8 mouse cellular contexts compared by ENCODE assay signal in genomic region chr12:11436023-11436350, GRCm38 (mm10). TPM values are rescaled to one million over a fixed set of nuclear protein-coding genes. Genes with fewer than 3 reads are reported as not detected.
DNase-seq lines count a peak whose midpoint lies in the region; ATAC-seq and TF ChIP-seq lines count a peak whose summit lies in the region.

No protein-coding gene starts in this region.

- peak overlapping the region; percentile 87 for H3K4me2 ChIP-seq in forebrain, embryonic 14.5 days (ENCODE audit: low read length)
- H3K4me2 ChIP-seq in liver, embryonic 16.5 days (ENCODE audit: low read depth, low read length): peak overlapping the region; percentile 35; the same call in 1 of the 2 replicates

- H3K36me3 ChIP-seq in heart, adult 2 months (ENCODE audit: control insufficient read depth, insufficient read depth, low read length): no peaks in the 10 kb centered on the region
- no peaks in the 10 kb centered on the region for H3K36me3 ChIP-seq in E14TG2a.4 (ENCODE audit: insufficient read depth, low read length)
- no peaks in the 10 kb centered on the region for H3K36me3 ChIP-seq in forebrain, embryonic 14.5 days (ENCODE audit: control insufficient read depth, insufficient read depth, low read length)
- H3K36me3 ChIP-seq in liver, embryonic 16.5 days (ENCODE audit: control insufficient read depth, insufficient read depth): no peaks in the 10 kb centered on the region

- no peaks in the 10 kb centered on the region for H3K4me1 ChIP-seq in heart, adult 2 months (ENCODE audit: control insufficient read depth, insufficient read depth, low read length)
- H3K4me1 ChIP-seq in E14TG2a.4 (replicated peaks; ENCODE audit: low read depth, low read length): peaks cover 36% of the 10 kb centered on the region
- peaks cover 5% of the 10 kb centered on the region; the same call in 1 of the 2 replicates for H3K4me1 ChIP-seq in forebrain, embryonic 14.5 days (ENCODE audit: control insufficient read depth, insufficient read depth, low read length)
- H3K4me1 ChIP-seq in liver, embryonic 16.5 days (ENCODE audit: control insufficient read depth, low read depth, low read length): no peaks in the 10 kb centered on the region

- TF ChIP-seq CTCF in heart, adult 2 months (IDR thresholded peaks at IDR 0.05): no peak
- TF ChIP-seq CTCF in E14TG2a.4 (conservative IDR thresholded peaks at IDR 0.05; ENCODE audit: low read length): no peak

- peak; percentile 32 for ATAC-seq in forebrain, embryonic 14.5 days
- ATAC-seq in liver, embryonic 16.5 days (ENCODE audit: low read depth): no peak

- 6% methylated on average over 12 of the region's 12 CpGs for WGBS in heart, adult 2 months
- 2% methylated on average over 12 of the region's 12 CpGs for WGBS in forebrain, embryonic 14.5 days
- 5% methylated on average over 12 of the region's 12 CpGs for WGBS in liver, embryonic 16.5 days (ENCODE audit: insufficient replicate concordance)

- no peaks in the 10 kb centered on the region for H3K79me2 ChIP-seq in heart, adult 2 months (replicated peaks; ENCODE audit: control insufficient read depth, insufficient read depth, low read length)

- intact Hi-C loops in heart, adult 2 months (cut with DNase I): no loop called here
- intact Hi-C loops in gastrocnemius, postnatal 36 days (cut with DNase I): no loop called here

- TF ChIP-seq EP300 in heart, adult 2 months (IDR thresholded peaks at IDR 0.05; ENCODE audit: insufficient read depth, low read depth, low read length): no peak

- H3K9me3 ChIP-seq in E14TG2a.4 (ENCODE audit: low read length): no peaks in the 10 kb centered on the region
- no peaks in the 10 kb centered on the region for H3K9me3 ChIP-seq in forebrain, embryonic 14.5 days (replicated peaks; ENCODE audit: control insufficient read depth, low read length)
- H3K9me3 ChIP-seq in liver, embryonic 16.5 days (replicated peaks; ENCODE audit: control insufficient read depth, low read length): no peaks in the 10 kb centered on the region

- H3K27ac ChIP-seq in heart, adult 2 months: no peak overlapping the region
- 0 out of 2 replicates have a peak overlapping the region, but pooled peaks have one; percentile 33 for H3K27ac ChIP-seq in forebrain, embryonic 14.5 days (ENCODE audit: low read depth, low read length)
- no peak overlapping the region for H3K27ac ChIP-seq in liver, embryonic 16.5 days (ENCODE audit: low read length)

- TF ChIP-seq POLR2A in heart, adult 2 months (IDR thresholded peaks at IDR 0.05; ENCODE audit: insufficient read depth, low read depth, low read length): no peak

- H3K9ac ChIP-seq in heart, adult 2 months (ENCODE audit: low read depth, low read length): no peak overlapping the region
- peak overlapping the region; percentile 59 for H3K9ac ChIP-seq in forebrain, embryonic 14.5 days (ENCODE audit: low read length)
- H3K9ac ChIP-seq in liver, embryonic 16.5 days (ENCODE audit: low read depth, low read length): no peak overlapping the region

- H3K27me3 ChIP-seq in heart, adult 2 months (ENCODE audit: control insufficient read depth, insufficient read depth, low read length): peaks cover 2% of the 10 kb centered on the region; the same call in 1 of the 2 replicates
- peaks cover 56% of the 10 kb centered on the region for H3K27me3 ChIP-seq in E14TG2a.4 (ENCODE audit: insufficient read depth, low read length)
- H3K27me3 ChIP-seq in forebrain, embryonic 14.5 days (replicated peaks; ENCODE audit: control insufficient read depth, insufficient read depth, low read length): no peaks in the 10 kb centered on the region
- H3K27me3 ChIP-seq in liver, embryonic 16.5 days (ENCODE audit: control insufficient read depth, insufficient read depth, low read depth, low read length): peaks cover 29% of the 10 kb centered on the region

- peak overlapping the region; percentile 34 for H3K4me3 ChIP-seq in heart, adult 2 months
- peak overlapping the region; percentile 59 for H3K4me3 ChIP-seq in E14TG2a.4 (replicated peaks; ENCODE audit: low read length)
- peak overlapping the region; percentile 40 for H3K4me3 ChIP-seq in forebrain, embryonic 14.5 days (ENCODE audit: low read depth, low read length)
- no peak overlapping the region for H3K4me3 ChIP-seq in liver, embryonic 16.5 days (ENCODE audit: low read depth, low read length)

- DNase-seq in heart, adult 2 months: no peak
- no peak for DNase-seq in heart, adult 11 months
- DNase-seq in forebrain, embryonic 14.5 days (ENCODE audit: low spot score): peak; percentile 36
- no peak for DNase-seq in gastrocnemius, postnatal 36 days
- no peak for DNase-seq in thymus, postnatal 25 days
- DNase-seq in spleen, postnatal 14 days (ENCODE audit: low spot score in 2 of 2): no peak

RNA-seq across cellular contexts. Expression of gene Vsnl1, which starts 0.4 kb away (rescaled TPM):
- total RNA-seq in heart, adult 2 months (2021): under 1 TPM; 0.57 TPM
- polyA plus RNA-seq in heart, adult 2 months (2012; rRNA removed): 0.23 and 0.41 TPM in 2 replicates
- polyA plus RNA-seq in forebrain, embryonic 14.5 days (2014; fragmentation: Nextera tagmentation; extraction: Ambion mirVana): 12.8 and 19.7 TPM in 2 replicates
- not detected in 2 replicates for polyA plus RNA-seq in liver, embryonic 16.5 days (2015; fragmentation: Nextera tagmentation; extraction: Ambion mirVana)
- total RNA-seq in gastrocnemius, postnatal 36 days (2021): not detected

RNA-seq across cellular contexts. Expression of gene Rad51ap2, which starts 19.9 kb away (rescaled TPM):
- not detected for total RNA-seq in heart, adult 2 months (2021)
- polyA plus RNA-seq in heart, adult 2 months (2012; rRNA removed): not detected in 2 replicates
- 0.09 and 0.15 TPM in 2 replicates for polyA plus RNA-seq in forebrain, embryonic 14.5 days (2014; fragmentation: Nextera tagmentation; extraction: Ambion mirVana)
- 0.04 TPM in 1 of 2 replicates, not detected in the other for polyA plus RNA-seq in liver, embryonic 16.5 days (2015; fragmentation: Nextera tagmentation; extraction: Ambion mirVana)
- total RNA-seq in gastrocnemius, postnatal 36 days (2021): not detected
